Mouse (Mus musculus) thymus, postnatal 36 days (tissue): Measurements from ENCODE around the gene Treml1.
"Not testable (repeated sequence)": the region's sequence is repeated elsewhere in the genome, so short reads cannot be mapped to it uniquely, and the experiment has no call there.

Source experiments
- DNase-seq, 2 experiments: peaks; one replicate each; pipeline ENCODE4 v3.0.0; 2022; ENCODE audit warnings: mixed read lengths in 2 of 2

Gene Treml1

DNA sequence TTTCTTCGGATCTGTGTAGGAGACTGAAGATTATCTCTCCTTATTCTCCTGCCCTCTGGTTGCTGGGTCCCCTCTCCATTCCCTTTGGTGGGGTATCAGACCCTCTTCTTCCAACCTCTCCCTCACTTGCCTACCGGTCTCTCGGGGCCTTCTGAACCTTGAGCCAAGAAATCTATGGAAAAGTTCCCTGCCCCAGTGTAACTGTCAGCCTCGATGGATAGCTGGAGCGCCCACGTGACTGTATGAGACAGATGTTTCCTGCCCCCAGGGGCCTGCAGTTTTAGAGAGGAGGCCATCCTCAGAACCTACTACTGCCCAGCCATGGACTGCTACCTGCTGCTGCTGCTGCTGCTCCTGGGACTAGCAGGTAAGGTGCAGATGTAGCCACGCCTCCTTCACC, at the start of gene Treml1:
Treml1 (plus strand) TSS at position 301 of the 400 bp plus-strand sequence.
- no peak for DNase-seq

DNA sequence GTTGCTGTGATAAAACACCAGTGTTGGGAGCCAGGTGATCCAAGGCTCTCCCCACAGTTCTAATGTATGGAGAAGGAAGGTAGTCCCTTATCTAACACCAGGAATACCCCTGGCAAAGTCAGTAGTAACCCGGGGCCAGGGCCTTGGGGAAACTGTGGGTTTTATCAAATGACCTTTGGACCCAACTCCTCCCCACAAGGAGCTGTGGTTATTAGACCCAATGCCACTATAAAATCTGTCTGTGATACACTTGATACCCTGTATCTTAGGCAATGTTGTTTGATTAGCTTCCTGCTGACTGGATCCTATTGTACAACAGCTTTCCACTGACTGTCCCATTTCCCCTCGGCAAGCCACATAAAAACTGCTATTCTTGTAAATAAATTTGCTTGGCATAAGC, 47.6 kb upstream of the Treml1 start:
- no peak for DNase-seq

DNA sequence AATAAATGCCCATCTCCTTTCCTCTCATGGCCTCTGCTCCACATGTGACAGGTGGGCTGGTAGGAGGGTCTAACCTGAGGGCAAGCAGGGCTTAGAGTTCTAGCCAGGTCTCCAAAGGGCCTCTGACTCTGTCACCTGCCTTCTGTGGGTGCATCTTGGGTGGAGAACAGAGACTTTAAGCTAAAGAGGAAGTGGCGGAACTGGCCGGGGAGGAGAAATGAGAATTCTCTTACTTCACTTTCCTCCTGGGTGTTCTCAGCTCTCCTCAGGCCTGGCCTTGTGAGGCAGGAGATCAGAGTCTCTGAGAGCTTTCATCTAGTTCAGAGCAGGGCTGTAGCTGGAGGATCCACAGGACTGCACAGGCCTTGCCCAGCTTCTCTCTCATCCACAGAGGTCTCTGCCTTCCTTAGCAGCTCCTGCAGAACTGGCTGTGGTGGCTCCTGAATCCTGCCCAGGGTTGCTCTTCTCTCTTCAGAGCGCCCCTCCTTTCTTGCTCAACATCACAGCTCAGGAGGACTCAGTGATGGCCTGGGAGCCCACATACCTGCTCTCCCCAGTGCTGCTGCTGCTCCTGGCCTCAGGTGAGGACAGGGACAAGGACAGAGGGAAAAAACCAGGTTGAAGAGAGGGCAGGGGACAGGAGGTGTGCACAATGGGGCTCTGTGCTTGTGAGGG, 43.7 kb upstream of the Treml1 start, which contains the start of gene B430306N03Rik:
B430306N03Rik (plus strand) TSS at position 237 of the 675 bp plus-strand sequence.
- not testable (repeated sequence) for DNase-seq

DNA sequence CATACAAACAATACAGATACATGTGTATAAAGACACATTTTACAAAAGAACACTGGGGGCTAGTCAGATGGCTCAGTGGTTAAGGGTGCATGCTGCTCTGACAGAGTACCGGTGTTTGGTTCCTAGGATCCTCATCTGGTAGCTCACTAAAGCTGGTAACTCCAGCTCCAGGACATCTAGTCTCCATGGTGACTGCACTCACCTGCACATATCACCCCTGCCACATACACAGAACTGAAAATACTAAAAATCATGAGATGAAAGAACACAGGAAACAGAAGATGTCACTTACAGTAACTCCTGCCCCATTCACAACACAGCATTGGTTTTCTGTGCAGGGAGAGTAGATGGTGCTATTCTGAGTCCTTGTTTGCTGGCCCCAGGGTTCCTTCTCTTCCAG, 41.0 kb upstream of the Treml1 start:
- DNase-seq = no peak

DNA sequence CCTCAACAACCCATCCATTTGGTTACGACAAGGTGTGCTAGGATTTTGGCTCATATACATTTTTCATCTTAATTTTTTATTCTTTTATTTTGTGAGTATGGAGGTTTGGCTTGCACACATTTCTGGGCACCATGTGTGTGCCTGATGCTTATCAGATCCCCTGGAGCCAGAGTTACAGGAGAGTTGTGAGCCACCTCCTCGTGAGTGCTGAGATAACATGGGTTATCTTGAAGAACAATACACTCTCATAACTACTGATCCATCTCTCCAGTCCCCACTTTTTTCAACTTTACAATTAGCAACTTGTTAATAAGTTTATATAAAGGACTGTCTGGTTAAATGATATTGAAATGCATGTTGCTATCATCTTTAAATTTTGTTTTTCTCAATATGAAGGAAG, 38.4 kb upstream of the Treml1 start:
- no peak for DNase-seq

DNA sequence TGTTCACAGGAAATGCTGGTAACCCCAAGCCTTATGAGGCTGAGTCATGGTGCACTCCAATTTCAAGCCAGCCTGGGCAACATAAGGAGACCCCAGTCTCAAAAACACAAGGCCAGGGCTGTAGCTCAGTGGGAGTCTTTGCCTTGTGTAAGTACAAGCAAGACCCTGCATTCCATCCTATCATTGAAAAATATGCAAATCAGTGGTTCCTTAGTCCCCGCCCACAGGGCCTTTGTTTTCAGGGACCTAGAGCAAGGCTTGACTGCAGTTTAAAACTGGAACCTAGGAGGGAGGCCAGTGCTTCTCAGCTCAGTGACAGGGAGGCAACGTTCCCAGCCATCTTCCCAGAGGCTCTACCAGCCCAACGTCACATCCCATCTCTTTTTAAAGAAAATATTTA, 36.5 kb upstream of the Treml1 start:
- DNase-seq = no peak

DNA sequence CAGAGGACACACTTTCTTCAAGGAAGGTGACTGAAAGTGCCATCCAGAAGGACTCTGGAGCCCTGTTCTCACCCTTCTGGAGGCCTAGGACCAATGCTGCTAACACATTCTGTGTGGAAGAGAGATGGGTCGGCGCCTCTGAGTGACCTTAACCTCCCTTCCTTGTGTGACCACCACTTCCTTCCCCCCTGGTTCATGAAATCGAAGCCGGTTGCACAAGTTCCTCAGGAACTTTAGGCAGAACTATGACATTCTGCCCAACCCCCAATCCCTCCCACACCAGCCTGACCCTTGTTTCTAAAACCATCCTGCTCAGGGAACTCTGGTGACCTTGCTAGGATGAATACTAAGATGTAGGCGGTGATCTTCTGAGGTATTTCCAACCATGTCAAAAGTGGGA, 35.5 kb upstream of the Treml1 start:
- DNase-seq = no peak

DNA sequence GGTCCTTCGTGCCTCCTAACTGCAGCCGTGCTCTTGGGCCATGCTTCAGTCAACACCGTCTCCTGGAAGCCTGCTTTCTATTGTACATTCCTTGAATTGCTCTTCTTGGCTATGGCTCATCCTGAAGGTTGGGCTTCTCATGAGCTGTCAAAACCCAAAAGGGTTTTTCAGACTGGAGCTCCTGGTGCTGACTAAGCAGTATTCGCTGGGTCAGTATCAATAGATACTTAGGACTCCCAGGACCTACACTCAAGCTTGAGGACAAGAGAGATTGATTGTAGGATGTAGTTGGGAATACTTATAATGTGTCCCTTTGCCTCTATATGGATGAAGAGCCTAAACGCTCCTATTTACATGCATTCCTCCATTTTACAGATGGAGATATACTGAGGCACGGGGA, 34.6 kb upstream of the Treml1 start:
- no peak for DNase-seq

DNA sequence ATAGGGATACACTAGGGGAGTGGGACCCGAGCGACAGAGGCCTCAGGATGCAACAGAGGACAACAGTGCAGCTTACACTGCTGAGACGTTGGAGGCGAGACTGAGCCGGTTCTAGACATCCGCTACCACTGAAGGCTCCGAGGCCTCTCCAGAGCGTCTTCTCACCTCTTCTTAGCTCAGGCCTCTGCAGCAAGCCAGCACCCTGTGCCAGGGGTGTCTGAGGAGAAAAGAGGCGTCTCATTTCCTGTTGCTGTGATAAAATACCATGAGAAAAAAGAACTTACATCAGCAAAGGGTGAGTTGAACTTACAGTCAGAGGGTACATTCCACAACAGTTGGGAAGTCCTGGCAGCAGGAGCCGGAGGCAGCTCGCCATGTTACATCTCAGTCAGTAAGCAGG, 34.1 kb upstream of the Treml1 start:
- no peak for DNase-seq

DNA sequence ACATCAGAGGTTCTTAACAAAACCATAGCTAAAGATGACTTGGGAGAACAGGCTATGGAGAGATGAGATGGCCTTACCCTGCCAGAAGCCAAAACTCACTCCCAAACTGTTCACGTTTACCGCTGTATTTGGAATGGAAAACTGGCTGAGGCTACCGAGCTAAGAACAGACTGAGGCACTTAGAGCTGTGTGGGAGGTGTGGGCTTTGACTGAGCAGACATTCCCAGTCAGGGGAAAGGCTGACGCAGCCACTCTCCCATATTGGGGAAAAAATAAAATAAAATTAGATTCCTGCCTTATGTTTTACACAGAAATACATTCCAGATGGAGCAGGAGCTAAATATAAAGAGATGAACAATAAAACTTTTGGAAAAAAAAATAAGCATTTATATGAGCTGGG, 33.1 kb upstream of the Treml1 start:
- no peak for DNase-seq

DNA sequence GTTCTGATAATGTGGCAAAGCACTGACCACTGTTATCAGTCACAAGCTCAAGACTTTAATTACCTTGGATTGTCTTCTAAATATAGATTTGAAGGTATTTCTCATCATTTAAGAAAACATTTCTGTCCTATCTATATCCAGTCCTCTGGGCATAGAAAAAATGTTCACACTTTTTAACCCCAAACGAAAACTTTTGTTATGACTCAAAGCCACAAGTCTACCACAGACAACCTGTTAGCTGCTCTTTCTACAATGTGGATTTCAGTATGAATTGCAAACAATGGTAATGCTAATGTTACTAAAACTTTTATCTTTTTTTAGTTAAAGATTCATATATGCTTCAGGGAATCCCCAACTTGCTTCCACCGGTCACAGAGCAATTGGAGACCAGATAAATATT, 27.2 kb upstream of the Treml1 start:
- no peak for DNase-seq

DNA sequence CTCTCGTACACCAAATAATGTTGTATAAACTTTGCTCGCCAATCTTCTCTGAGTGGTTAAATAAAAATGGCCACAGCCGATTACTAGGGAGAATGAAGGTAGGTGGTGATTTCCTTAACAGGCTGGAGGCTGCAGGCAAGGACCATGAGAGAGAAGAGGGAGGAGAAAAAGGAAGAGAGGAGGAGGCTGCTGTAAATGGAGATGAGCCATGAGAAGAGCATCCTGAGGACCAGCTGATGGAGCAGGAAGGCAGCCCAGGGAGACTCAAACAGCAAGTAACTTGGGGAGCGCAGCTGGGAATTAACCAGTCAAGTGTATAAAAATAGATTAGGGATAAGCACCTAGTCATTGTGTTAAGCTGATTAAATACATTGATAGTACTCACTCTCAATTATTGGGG, 25.5 kb upstream of the Treml1 start:
- no peak for DNase-seq

DNA sequence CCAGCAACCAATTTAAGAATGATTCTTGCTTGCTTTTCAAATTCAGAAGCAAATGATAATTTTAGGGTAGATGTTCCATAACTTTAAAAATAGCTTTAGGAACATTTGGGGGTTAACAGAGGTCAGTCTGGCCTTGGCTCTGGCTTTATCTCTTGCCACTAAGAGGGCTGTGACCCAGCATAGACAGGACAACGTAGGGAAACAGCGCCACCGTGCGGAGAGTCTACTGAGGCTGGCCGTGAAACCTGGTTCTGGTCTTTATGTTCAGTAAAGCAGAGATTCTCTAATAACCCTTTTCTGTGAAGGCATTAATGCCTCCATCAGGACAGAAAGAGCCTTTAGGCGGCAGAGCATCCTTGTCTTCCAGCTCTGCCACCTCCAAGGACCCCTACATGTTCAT, 22.9 kb upstream of the Treml1 start:
- DNase-seq = peak; percentile 75 to 82

DNA sequence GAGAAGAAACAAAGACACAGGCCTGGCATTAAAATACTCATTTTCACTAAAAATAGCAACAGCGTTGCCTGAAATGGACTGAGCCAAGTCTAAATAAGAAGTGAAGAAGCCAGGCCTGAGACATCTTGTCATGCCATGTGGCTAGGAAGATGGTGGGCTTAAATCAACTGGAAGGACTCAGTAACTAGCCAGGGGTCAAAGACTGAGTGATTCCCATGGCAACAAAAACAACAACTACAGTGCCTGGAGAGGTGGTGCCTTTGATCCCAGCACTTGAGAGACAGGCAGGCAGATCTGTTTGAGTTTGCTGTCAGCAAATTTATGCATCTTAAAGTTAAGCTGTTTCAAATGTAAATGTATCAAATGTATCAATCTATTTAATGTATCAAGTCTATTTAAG, 19.4 kb upstream of the Treml1 start:
- no peak for DNase-seq

DNA sequence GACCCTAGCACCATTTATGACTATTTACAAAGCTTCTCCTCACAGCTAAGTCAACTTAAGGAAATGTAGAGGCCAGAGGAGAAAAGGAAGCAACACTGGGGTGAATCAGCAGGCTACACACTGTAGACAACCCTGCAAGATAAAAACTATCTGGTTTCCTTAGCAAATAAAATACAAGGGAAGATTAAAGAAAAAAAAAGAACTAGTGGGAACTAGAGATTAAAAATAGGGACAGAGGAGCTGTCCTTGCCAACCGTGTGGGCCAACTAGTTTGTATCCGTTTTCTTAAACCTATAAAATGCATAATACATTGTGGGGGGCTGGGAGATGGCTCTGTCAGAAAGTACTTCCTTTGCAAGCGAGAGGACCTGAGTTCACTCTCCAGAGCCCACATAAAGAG, 17.8 kb upstream of the Treml1 start:
- no peak for DNase-seq

DNA sequence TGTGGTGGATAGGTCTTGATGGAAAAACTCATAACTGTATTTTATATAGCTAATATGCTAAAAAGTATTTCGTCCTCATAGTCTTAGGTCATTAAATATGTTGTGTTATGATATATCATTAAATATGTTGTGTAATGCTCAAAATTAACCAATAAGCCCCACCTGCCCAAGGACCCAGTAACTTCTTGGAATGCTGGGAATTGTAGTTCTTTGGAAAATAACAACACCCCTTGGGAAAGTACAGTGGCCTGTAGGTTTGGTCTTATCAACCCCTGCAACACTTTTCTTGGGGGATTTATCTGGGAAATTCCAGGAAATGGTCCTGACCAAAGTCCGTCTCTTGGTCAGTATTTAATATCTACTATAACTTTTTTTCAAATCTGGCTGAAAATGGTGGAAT, 16.7 kb upstream of the Treml1 start:
- DNase-seq = no peak

DNA sequence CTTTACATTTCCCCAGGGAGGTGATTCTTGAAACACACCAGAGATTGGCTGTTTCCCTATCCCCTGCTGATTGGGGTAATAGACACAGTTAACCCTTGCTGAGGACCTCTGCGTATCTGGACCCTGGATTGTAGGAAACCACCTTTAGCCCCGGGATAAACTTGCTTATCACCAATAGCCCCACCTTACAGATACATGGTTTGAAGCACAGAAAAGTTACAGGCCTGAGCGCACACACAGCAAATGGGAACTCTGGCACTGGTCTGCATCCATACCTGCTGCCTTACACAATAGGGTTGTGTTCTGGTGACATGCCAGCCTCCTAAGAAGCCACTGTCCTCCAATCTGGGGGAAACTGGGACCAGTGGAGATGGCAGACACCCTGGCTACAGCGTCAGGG, 13.9 kb upstream of the Treml1 start:
- no peak for DNase-seq

DNA sequence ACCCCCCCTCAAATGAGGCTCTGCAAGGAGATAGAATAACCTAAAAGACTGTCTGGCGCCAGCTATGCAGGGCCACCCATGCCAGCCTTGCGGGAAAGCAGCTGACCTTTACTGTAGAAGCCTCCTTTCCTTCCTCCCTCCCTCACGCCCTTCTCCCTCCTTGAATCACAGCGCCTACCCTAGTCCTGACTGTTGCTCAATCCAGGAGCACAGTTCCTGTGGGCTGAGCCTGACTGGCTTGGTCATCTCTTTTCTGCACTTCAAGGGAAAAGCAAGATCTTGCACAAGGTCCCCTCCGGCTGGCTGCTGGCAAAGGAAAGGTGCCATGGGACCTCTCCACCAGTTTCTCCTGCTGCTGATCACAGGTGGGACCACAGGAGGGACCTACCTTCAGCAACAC, 13.5 kb upstream of the Treml1 start, which contains the start of gene Trem2:
Trem2 (plus strand) TSS at position 171 of the 400 bp plus-strand sequence.
- no peak for DNase-seq

DNA sequence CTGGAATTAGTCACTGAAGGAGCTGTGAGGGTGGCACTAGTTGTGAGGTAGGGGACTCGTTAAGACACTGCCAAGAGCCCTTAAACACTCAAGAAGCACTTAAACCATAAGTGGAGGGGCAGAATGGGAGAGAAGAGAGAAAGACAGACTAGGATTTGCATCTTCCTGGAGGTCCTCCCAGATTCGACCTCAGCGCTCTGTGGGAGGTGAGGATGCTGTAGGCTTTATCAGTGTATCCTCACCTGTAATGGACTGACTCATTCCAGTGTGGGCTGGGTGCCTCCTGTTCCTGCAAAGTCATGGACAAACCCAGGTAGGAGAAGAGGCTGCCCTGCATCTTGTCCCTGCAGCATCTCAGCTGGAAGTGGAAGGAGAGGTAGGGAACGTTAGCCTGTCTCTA, 12.9 kb upstream of the Treml1 start:
- DNase-seq = no peak

DNA sequence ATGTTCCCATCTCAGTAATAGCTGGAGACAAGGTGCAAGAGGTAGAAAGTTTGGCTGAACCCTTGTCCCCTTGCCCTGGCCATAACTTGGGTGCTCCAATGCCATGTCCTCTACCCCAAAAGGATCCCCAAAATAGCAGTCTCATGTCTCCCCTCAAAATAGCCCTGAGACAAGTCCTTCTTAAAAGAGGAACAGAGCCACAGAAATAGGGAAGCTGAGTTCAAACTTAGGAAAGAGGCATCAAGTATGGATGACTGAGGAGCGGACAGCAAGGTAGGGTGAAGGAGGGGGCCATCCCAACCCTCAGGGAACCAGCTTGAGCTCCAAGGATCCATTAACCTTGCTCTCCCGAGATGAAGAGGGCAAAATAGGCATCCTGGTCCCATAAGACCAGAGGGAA, 12.4 kb upstream of the Treml1 start:
- DNase-seq = no peak

DNA sequence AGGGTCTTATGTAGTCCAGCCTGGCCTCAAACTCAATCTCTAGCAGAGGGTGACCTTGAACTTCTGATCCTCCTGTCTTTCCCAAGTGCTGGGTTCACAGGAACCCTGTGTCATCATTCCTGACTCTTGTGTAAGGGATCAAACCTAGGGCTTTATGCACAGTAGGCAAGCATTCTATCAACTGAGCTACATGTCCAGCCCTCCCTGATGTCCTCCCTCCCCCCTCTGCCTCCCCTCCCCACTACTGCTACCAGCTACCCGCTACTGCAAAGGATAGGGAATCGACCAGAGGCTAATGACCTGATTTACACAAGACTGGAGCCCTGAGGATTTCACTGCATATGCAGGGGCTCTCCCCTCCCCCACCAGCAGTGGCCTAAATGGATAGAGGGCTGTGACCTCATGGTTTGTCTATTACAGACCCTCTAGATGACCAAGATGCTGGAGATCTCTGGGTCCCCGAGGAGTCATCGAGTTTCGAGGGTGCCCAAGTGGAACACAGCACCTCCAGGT, 9.0 kb upstream of the Treml1 start:
- no peak for DNase-seq

DNA sequence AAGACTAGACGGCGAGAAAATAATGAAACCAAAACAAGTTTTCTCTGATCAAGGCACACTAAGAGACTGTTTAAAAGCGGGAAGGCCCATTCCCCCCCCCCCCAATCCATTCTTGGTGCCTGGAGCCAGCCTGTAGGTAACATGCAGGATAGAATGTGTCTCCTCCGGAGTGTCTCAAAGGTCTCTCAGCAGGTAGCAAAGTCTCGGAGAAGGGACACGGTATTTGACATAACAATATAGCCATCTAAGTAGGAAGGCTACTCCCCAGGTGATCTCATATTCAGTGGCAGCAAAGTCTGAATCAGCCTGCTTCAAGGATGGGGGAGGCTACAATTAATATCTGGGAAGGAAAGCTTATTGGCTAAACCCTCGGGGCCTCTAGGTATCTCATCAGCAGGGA, 6.7 kb upstream of the Treml1 start:
- DNase-seq = not testable (repeated sequence)

DNA sequence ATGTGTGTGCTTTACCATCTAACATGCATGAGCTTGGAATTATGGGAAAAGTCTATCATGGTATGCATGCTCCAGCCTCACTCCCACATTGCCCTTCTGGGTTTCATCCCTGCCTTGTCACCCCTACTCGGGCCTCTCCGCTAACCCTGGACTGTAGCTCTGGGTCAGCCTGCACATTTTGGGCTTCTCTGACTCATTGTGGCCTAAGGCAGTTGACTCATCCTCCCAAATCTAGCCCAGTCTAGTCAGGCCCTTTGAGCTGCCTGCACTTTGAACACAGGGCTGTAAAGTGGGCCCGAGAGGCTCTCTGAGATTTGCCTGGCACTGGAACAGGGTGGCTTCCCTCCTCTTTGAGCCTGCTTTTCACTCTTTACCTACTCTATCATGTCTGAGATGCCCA, 3.9 kb upstream of the Treml1 start:
- DNase-seq = no peak

DNA sequence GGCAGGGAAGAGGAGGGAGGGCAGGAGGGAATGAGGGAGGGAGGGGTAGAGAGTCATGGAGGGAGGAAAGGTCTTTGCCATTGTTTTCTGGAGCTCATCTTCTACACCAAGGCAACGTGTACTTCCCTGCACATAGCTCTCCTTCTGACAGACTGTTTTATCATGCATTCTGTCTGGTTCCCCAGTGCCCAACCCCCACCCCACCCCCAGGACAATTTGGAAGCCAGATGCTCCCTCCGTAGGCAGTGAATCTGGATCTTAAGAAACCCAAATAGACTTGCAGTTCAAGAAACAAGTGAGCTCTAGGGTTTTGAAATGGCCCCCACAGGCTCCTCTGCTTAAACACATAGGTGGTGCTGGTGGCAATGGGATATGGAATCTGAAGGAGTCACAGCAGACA, 1.8 kb upstream of the Treml1 start:
- no peak for DNase-seq

DNA sequence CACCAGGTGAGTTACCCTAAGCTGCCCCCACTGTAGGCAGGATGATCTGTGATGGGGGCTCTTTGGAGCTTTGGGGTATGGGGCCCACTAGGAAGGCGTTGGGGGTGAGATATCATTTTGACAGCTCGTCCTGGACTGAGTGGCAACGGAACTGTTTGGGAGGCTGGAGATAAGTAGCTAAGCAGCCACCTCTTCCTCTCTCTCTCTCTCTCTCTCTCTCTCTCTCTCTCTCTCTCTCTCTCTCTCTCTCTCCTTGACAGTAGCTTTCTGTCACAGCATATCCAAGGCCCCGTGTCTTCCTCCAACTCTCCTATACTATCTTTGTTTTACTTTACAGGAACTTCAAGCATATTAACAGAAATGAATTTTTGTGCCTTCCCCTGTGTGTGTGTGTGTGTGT, 746 bp downstream of the Treml1 start:
- DNase-seq = no peak
